Mouse (Mus musculus): ENCODE results near the gene D10Jhu81e.
"Not testable (repeated sequence)": the region's sequence is repeated elsewhere in the genome, so short reads cannot be mapped to it uniquely, and the experiment has no call there.

D10Jhu81e gene

GRCm38 (mm10) chr10:78169281-78170042 lies at the start of gene D10Jhu81e:
Gene D10Jhu81e (minus strand): TSS chr10:78169782.
- in situ Hi-C loops (cut with MboI, MseI), result loop anchor here in 1 of 2 experiments (10.0 kb wide), 1 partner anchor 565 kb away; the partner anchor contains the start of genes Gm49325 and Sumo3

GRCm38 (mm10) chr10:78218576-78218975 lies 49.0 kb upstream of the D10Jhu81e start:
- in situ Hi-C loops (cut with MboI, MseI), result no loop called here

GRCm38 (mm10) chr10:78216376-78217083 lies 46.9 kb upstream of the D10Jhu81e start:
- in situ Hi-C loops (cut with MboI, MseI), result no loop called here

GRCm38 (mm10) chr10:78214371-78214770 lies 44.8 kb upstream of the D10Jhu81e start:
- in situ Hi-C loops (cut with MboI, MseI), result no loop called here

GRCm38 (mm10) chr10:78211311-78211710 lies 41.7 kb upstream of the D10Jhu81e start:
- in situ Hi-C loops (cut with MboI, MseI), result no loop called here

GRCm38 (mm10) chr10:78201182-78201581 lies 31.6 kb upstream of the D10Jhu81e start:
- in situ Hi-C loops (cut with MboI, MseI), result no loop called here

GRCm38 (mm10) chr10:78192933-78193332 lies 23.4 kb upstream of the D10Jhu81e start:
- in situ Hi-C loops (cut with MboI, MseI), result no loop called here

GRCm38 (mm10) chr10:78186076-78186475 lies 16.5 kb upstream of the D10Jhu81e start:
- in situ Hi-C loops (cut with MboI, MseI), result not testable (repeated sequence)

- in situ Hi-C loops (cut with MboI, MseI), result no loop called here
Measured at GRCm38 (mm10) chr10:78185381-78185725, 15.8 kb upstream of the D10Jhu81e start.

GRCm38 (mm10) chr10:78184531-78185380 lies 15.2 kb upstream of the D10Jhu81e start, which contains the start of gene Pwp2:
Gene Pwp2 (minus strand): TSS chr10:78185149.
- in situ Hi-C loops (cut with MboI, MseI), result no loop called here

- in situ Hi-C loops (cut with MboI, MseI), result no loop called here
Measured at GRCm38 (mm10) chr10:78183577-78183976, 14.0 kb upstream of the D10Jhu81e start.

GRCm38 (mm10) chr10:78182321-78182720 lies 12.7 kb upstream of the D10Jhu81e start:
- in situ Hi-C loops (cut with MboI, MseI), result no loop called here

GRCm38 (mm10) chr10:78174474-78174873 lies 4.9 kb upstream of the D10Jhu81e start:
- in situ Hi-C loops (cut with MboI, MseI), result no loop called here

- in situ Hi-C loops (cut with MboI, MseI), result no loop called here
Measured at GRCm38 (mm10) chr10:78171581-78171980, 2.0 kb upstream of the D10Jhu81e start.

GRCm38 (mm10) chr10:78171057-78171456 lies 1.5 kb upstream of the D10Jhu81e start:
- in situ Hi-C loops (cut with MboI, MseI), result no loop called here

GRCm38 (mm10) chr10:78170445-78170844 lies 863 bp upstream of the D10Jhu81e start:
- in situ Hi-C loops (cut with MboI, MseI), result no loop called here

- in situ Hi-C loops (cut with MboI, MseI), result loop anchor here in 1 of 2 experiments (10.0 kb wide), 1 partner anchor 564 kb away; the partner anchor contains the start of genes Gm49325 and Sumo3
Measured at GRCm38 (mm10) chr10:78168792-78169191, 790 bp downstream of the D10Jhu81e start.

GRCm38 (mm10) chr10:78167775-78168174 lies 1.8 kb downstream of the D10Jhu81e start:
- in situ Hi-C loops (cut with MboI, MseI), result loop anchor here in 1 of 2 experiments (10.0 kb wide), 1 partner anchor 563 kb away; the partner anchor contains the start of genes Gm49325 and Sumo3

- in situ Hi-C loops (cut with MboI, MseI), result loop anchor here in 1 of 2 experiments (10.0 kb wide), 1 partner anchor 563 kb away; the partner anchor contains the start of genes Gm49325 and Sumo3
Measured at GRCm38 (mm10) chr10:78167333-78167732, 2.2 kb downstream of the D10Jhu81e start.

GRCm38 (mm10) chr10:78165256-78166005 lies 4.2 kb downstream of the D10Jhu81e start:
- in situ Hi-C loops (cut with MboI, MseI), result loop anchor here in 1 of 2 experiments (10.0 kb wide), 1 partner anchor 561 kb away; the partner anchor contains the start of genes Gm49325 and Sumo3
